Mouse (Mus musculus): ENCODE data around the gene Fbf1. TPM values are rescaled to one million over a fixed set of nuclear protein-coding genes. Genes with fewer than 3 reads are reported as not detected.

The Fbf1 gene
- 58.5 and 71.5 TPM in 2 replicates for polyA plus RNA-seq (2015; fragmentation: Nextera tagmentation; extraction: Ambion mirVana)

- Histone ChIP-seq H3K27ac (peak within 1 kb of the TSS; percentile 91), H3K4me1 (peaks cover 28% of the 10 kb centered on the region), H3K36me3 (ENCODE audit: poor library complexity, severe bottlenecking) (peaks cover 50% of the 10 kb centered on the region), H3K9me3 (replicated peaks) (no peaks in the 10 kb centered on the region), H3K27me3 (no peaks in the 10 kb centered on the region), H3K9ac (peak within 1 kb of the TSS; percentile 88), H3K4me3 (peak within 1 kb of the TSS; percentile 76), H3K4me2 (peak within 1 kb of the TSS; percentile 75)
- WGBS = under 1% methylated on average over 40 of the region's 40 CpGs
- peak; percentile 98 for ATAC-seq
Observed at GRCm38 (mm10) chr11:116167884-116168439, at the start of gene Fbf1. TSS of gene Fbf1 (minus strand) at chr11:116168166.

- Histone ChIP-seq H3K27me3 (peaks cover 11% of the 10 kb centered on the region), H3K4me1 (peaks cover 18% of the 10 kb centered on the region), H3K27ac (no peak overlapping the region), H3K36me3 (ENCODE audit: poor library complexity, severe bottlenecking) (peaks cover 5% of the 10 kb centered on the region; the same call in 1 of the 2 replicates), H3K9me3 (replicated peaks) (0 out of 2 replicates have a peak, but pooled peaks cover 2% of the 10 kb centered on the region), H3K9ac (no peak overlapping the region), H3K4me2 (no peak overlapping the region), H3K4me3 (no peak overlapping the region)
- ATAC-seq = no peak
- whole genome bisulfite sequencing = 87% methylated on average over 11 of the region's 11 CpGs
Observed at GRCm38 (mm10) chr11:116216549-116216948, 48.6 kb upstream of the Fbf1 start.

- WGBS = 85% methylated on average over 6 of the region's 6 CpGs
- no peak for ATAC-seq
- H3K9me3 ChIP-seq (replicated peaks) = no peaks in the 10 kb centered on the region
Observed at GRCm38 (mm10) chr11:116215991-116216390, 48.0 kb upstream of the Fbf1 start.

GRCm38 (mm10) chr11:116215181-116215580 lies 47.2 kb upstream of the Fbf1 start:
- Histone ChIP-seq H3K27me3 (no peaks in the 10 kb centered on the region), H3K9me3 (replicated peaks) (no peaks in the 10 kb centered on the region), H3K4me2 (no peak overlapping the region), H3K4me1 (peaks cover 18% of the 10 kb centered on the region), H3K27ac (no peak overlapping the region), H3K4me3 (no peak overlapping the region), H3K36me3 (ENCODE audit: poor library complexity, severe bottlenecking) (peaks cover 5% of the 10 kb centered on the region; the same call in 1 of the 2 replicates), H3K9ac (no peak overlapping the region)
- WGBS = 81% methylated on average over 7 of the region's 7 CpGs
- ATAC-seq = no peak

More at GRCm38 (mm10) chr11:116215991-116216390, 48.0 kb upstream of the Fbf1 start:
- Histone ChIP-seq H3K4me3 (no peak overlapping the region), H3K4me2 (no peak overlapping the region), H3K27me3 (peaks cover 6% of the 10 kb centered on the region), H3K4me1 (peaks cover 18% of the 10 kb centered on the region), H3K27ac (no peak overlapping the region), H3K36me3 (ENCODE audit: poor library complexity, severe bottlenecking) (peaks cover 5% of the 10 kb centered on the region; the same call in 1 of the 2 replicates), H3K9ac (no peak overlapping the region)

GRCm38 (mm10) chr11:116213877-116214510 lies 46.0 kb upstream of the Fbf1 start:
- H3K4me1 ChIP-seq = peaks cover 8% of the 10 kb centered on the region
- no peaks in the 10 kb centered on the region for H3K9me3 ChIP-seq (replicated peaks)
- H3K4me3 ChIP-seq = no peak overlapping the region
- no peak overlapping the region for H3K9ac ChIP-seq
- H3K4me2 ChIP-seq = no peak overlapping the region
- H3K36me3 ChIP-seq (ENCODE audit: poor library complexity, severe bottlenecking) = peaks cover 5% of the 10 kb centered on the region; the same call in 1 of the 2 replicates
- no peak overlapping the region for H3K27ac ChIP-seq
- H3K27me3 ChIP-seq = no peaks in the 10 kb centered on the region
- no peak for ATAC-seq
- 92% methylated on average over 13 of the region's 13 CpGs for WGBS

- Histone ChIP-seq H3K27me3 (no peaks in the 10 kb centered on the region), H3K9me3 (replicated peaks) (no peaks in the 10 kb centered on the region), H3K4me1 (no peaks in the 10 kb centered on the region), H3K27ac (no peak overlapping the region), H3K9ac (no peak overlapping the region), H3K4me2 (no peak overlapping the region), H3K36me3 (ENCODE audit: poor library complexity, severe bottlenecking) (peaks cover 5% of the 10 kb centered on the region; the same call in 1 of the 2 replicates), H3K4me3 (no peak overlapping the region)
- no peak for ATAC-seq
- 95% methylated on average over 6 of the region's 6 CpGs for WGBS
Observed at GRCm38 (mm10) chr11:116212847-116213246, 44.9 kb upstream of the Fbf1 start.

- WGBS = 74% methylated on average over 5 of the region's 5 CpGs
- H3K4me2 ChIP-seq = no peak overlapping the region
- no peak overlapping the region for H3K9ac ChIP-seq
Observed at GRCm38 (mm10) chr11:116210696-116211095, 42.7 kb upstream of the Fbf1 start.

GRCm38 (mm10) chr11:116209257-116209656 lies 41.3 kb upstream of the Fbf1 start:
- WGBS = 83% methylated on average over 8 of the region's 8 CpGs
- no peak overlapping the region for H3K27ac ChIP-seq
- H3K27me3 ChIP-seq = no peaks in the 10 kb centered on the region
- no peak overlapping the region for H3K9ac ChIP-seq
- H3K4me1 ChIP-seq = no peaks in the 10 kb centered on the region
- no peak for ATAC-seq
- H3K4me2 ChIP-seq = no peak overlapping the region
- no peaks in the 10 kb centered on the region for H3K9me3 ChIP-seq (replicated peaks)
- H3K36me3 ChIP-seq (ENCODE audit: poor library complexity, severe bottlenecking) = peaks cover 34% of the 10 kb centered on the region
- H3K4me3 ChIP-seq = no peak overlapping the region

More at GRCm38 (mm10) chr11:116210696-116211095, 42.7 kb upstream of the Fbf1 start:
- Histone ChIP-seq H3K4me3 (no peak overlapping the region), H3K4me1 (no peaks in the 10 kb centered on the region), H3K27me3 (no peaks in the 10 kb centered on the region), H3K36me3 (ENCODE audit: poor library complexity, severe bottlenecking) (peaks cover 24% of the 10 kb centered on the region), H3K27ac (no peak overlapping the region), H3K9me3 (replicated peaks) (no peaks in the 10 kb centered on the region)
- no peak for ATAC-seq

- no peaks in the 10 kb centered on the region for H3K9me3 ChIP-seq (replicated peaks)
- no peak overlapping the region for H3K27ac ChIP-seq
- WGBS = 96% methylated on average over 3 of the region's 3 CpGs
- H3K27me3 ChIP-seq = no peaks in the 10 kb centered on the region
- no peak for ATAC-seq
- H3K4me1 ChIP-seq = no peaks in the 10 kb centered on the region
- H3K4me3 ChIP-seq = no peak overlapping the region
- H3K36me3 ChIP-seq (ENCODE audit: poor library complexity, severe bottlenecking) = peaks cover 34% of the 10 kb centered on the region
- no peak overlapping the region for H3K4me2 ChIP-seq
- no peak overlapping the region for H3K9ac ChIP-seq
Observed at GRCm38 (mm10) chr11:116208660-116209059, 40.7 kb upstream of the Fbf1 start.

GRCm38 (mm10) chr11:116206678-116207077 lies 38.7 kb upstream of the Fbf1 start:
- WGBS = 88% methylated on average over 4 of the region's 4 CpGs
- Histone ChIP-seq H3K9me3 (replicated peaks) (no peaks in the 10 kb centered on the region; the same call in 1 of the 2 replicates), H3K4me2 (no peak overlapping the region), H3K4me3 (no peak overlapping the region), H3K27me3 (no peaks in the 10 kb centered on the region), H3K4me1 (no peaks in the 10 kb centered on the region), H3K27ac (no peak overlapping the region), H3K9ac (no peak overlapping the region), H3K36me3 (ENCODE audit: poor library complexity, severe bottlenecking) (peaks cover 33% of the 10 kb centered on the region)
- no peak for ATAC-seq

- Histone ChIP-seq H3K4me1 (peaks cover 6% of the 10 kb centered on the region), H3K4me3 (no peak overlapping the region), H3K36me3 (ENCODE audit: poor library complexity, severe bottlenecking) (peaks cover 31% of the 10 kb centered on the region), H3K4me2 (no peak overlapping the region), H3K27me3 (no peaks in the 10 kb centered on the region), H3K9ac (no peak overlapping the region), H3K27ac (no peak overlapping the region), H3K9me3 (replicated peaks) (no peaks in the 10 kb centered on the region; the same call in 1 of the 2 replicates)
- ATAC-seq = no peak
- WGBS = 90% methylated on average over 3 of the region's 3 CpGs
Observed at GRCm38 (mm10) chr11:116203150-116203549, 35.2 kb upstream of the Fbf1 start.

- no peak overlapping the region for H3K27ac ChIP-seq
- H3K4me1 ChIP-seq = peaks cover 19% of the 10 kb centered on the region
- 81% methylated on average over 2 of the region's 2 CpGs for WGBS
- no peak overlapping the region for H3K9ac ChIP-seq
- no peak for ATAC-seq
- no peaks in the 10 kb centered on the region; the same call in 1 of the 2 replicates for H3K9me3 ChIP-seq (replicated peaks)
- no peaks in the 10 kb centered on the region for H3K27me3 ChIP-seq
- H3K4me3 ChIP-seq = no peak overlapping the region
- no peak overlapping the region for H3K4me2 ChIP-seq
- H3K36me3 ChIP-seq (ENCODE audit: poor library complexity, severe bottlenecking) = peaks cover 22% of the 10 kb centered on the region
Observed at GRCm38 (mm10) chr11:116201151-116201550, 33.2 kb upstream of the Fbf1 start.

Data from forebrain, embryonic 13.5 days (tissue).